Mouse (Mus musculus): ENCODE data around the gene 2510009E07Rik. TPM values are rescaled to one million over a fixed set of nuclear protein-coding genes. Genes with fewer than 3 reads are reported as not detected.
A peak's percentile ranks its signal among the peaks of the same experiment; 100 is the strongest.
"Not testable (repeated sequence)": the region's sequence is repeated elsewhere in the genome, so short reads cannot be mapped to it uniquely, and the experiment has no call there.

2510009E07Rik gene
- polyA plus RNA-seq, 1 experiment from 2014 or later: 97.8 TPM

DNA sequence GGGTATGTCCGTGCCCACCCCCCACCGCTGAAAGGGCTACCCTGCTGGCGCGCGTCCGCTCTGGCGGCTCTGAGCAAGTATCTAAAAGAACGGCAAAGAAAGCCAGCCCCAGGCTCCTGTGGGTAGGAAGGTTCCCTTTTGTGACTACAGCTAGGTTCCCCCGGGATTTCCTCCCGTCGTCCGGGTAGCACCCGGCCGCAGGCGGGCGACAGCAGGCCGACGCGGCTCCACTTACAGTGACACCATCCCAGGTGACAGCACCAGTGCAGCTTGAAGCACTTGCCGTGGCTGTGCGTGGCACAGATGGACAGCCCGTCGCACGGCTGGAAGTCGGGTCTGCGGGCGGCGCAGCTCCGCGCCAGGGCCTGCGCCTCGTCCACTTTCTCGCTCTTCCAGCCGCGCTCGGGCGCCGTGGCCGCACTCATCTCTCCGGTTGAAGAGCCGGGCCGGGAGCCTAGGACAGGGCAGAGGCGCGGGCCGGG lies 443 bp downstream of the 2510009E07Rik start:
- no peaks in the 10 kb centered on the region for H3K9me3 ChIP-seq (ENCODE audit: control insufficient read depth, low read length)
- 0% methylated on average over 45 of the region's 45 CpGs for WGBS

DNA sequence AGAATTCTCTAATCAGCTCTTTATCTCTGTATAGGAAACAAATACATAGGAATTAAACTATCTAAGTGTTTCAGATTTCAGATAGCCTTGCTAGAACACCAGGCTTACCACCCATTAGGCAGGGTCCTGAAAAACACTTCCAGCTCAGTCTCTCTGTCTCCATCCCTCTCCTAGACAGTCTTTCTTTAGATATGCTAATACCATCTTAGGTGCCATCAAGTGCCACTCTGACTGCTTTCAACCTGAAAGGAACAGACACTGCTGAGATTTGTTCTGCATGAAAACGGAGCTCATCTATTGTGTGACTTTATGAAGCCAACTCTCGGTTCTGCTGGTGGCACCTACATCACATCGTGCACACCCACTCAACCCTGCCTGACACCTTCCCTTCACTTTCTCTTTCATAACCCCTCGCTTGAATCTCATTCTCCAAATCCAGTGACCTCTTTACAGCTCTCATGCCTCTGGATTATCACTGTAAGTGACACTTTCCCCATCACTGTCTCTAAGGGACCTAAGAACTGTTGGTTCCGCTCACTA lies 4.2 kb downstream of the 2510009E07Rik start:
- peaks cover 29% of the 10 kb centered on the region for H3K4me1 ChIP-seq (ENCODE audit: control insufficient read depth, insufficient read depth, low read length)
- ATAC-seq (ENCODE audit: low FRiP score): no peak
- H3K27ac ChIP-seq (ENCODE audit: low read depth, low read length): no peak overlapping the region
- H3K9ac ChIP-seq (ENCODE audit: low read length): no peak overlapping the region
- peaks cover 13% of the 10 kb centered on the region; the same call in 1 of the 2 replicates for H3K36me3 ChIP-seq (ENCODE audit: control insufficient read depth, insufficient read depth, low read length)
- H3K4me3 ChIP-seq (ENCODE audit: low read depth, low read length): no peak overlapping the region
- peaks cover 3% of the 10 kb centered on the region for H3K9me3 ChIP-seq (ENCODE audit: control insufficient read depth, low read length)
- WGBS: 25% methylated on average over 5 of the region's 5 CpGs
- peak overlapping the region; percentile 8; the same call in 1 of the 2 replicates for H3K4me2 ChIP-seq
- H3K27me3 ChIP-seq (ENCODE audit: control insufficient read depth, insufficient read depth, low read length): no peaks in the 10 kb centered on the region
- DNase-seq (ENCODE audit: low spot score, missing footprints): no peak

More for the DNA sequence above, 443 bp downstream of the 2510009E07Rik start:
- Histone ChIP-seq H3K27me3 (ENCODE audit: control insufficient read depth, insufficient read depth, low read length) (no peaks in the 10 kb centered on the region), H3K9ac (ENCODE audit: low read length) (peak overlapping the region; percentile 95), H3K4me2 (peak overlapping the region; percentile 96), H3K27ac (ENCODE audit: low read depth, low read length) (peak overlapping the region; percentile 94), H3K36me3 (ENCODE audit: control insufficient read depth, insufficient read depth, low read length) (no peaks in the 10 kb centered on the region; the same call in 1 of the 2 replicates), H3K4me3 (ENCODE audit: low read depth, low read length) (peak overlapping the region; percentile 82), H3K4me1 (ENCODE audit: control insufficient read depth, insufficient read depth, low read length) (peaks cover 34% of the 10 kb centered on the region)
- DNase-seq (ENCODE audit: low spot score, missing footprints) (peak; percentile 97), ATAC-seq (ENCODE audit: low FRiP score) (peak; percentile 67)

DNA sequence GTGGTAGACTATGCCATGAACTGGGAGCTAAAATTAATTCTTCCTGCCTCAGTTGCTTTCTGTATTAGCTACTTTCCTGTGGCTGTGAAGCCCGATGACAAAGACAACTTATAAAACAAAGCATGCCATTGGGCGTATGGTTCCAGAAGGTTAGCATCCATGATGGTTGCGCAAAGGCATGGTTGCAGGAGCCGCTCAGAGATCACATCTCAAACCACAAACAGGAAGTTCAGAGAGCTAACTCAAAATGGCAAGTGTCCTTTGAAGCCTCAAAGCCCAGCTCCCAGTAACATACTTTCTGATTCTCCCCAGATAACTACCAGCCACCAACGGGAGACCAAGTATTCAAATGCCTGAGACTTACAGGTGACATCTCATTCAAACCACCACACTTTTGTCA lies 5.3 kb downstream of the 2510009E07Rik start:
- Histone ChIP-seq H3K27ac (ENCODE audit: low read depth, low read length) (no peak overlapping the region), H3K4me1 (ENCODE audit: control insufficient read depth, insufficient read depth, low read length) (peaks cover 28% of the 10 kb centered on the region), H3K4me2 (no peak overlapping the region), H3K27me3 (ENCODE audit: control insufficient read depth, insufficient read depth, low read length) (no peaks in the 10 kb centered on the region), H3K9ac (ENCODE audit: low read length) (no peak overlapping the region), H3K9me3 (ENCODE audit: control insufficient read depth, low read length) (peaks cover 3% of the 10 kb centered on the region), H3K36me3 (ENCODE audit: control insufficient read depth, insufficient read depth, low read length) (peaks cover 13% of the 10 kb centered on the region; the same call in 1 of the 2 replicates), H3K4me3 (ENCODE audit: low read depth, low read length) (no peak overlapping the region)
- WGBS: 92% methylated on average over 5 of the region's 5 CpGs
- DNase-seq (ENCODE audit: low spot score, missing footprints): no peak
- no peak for ATAC-seq (ENCODE audit: low FRiP score)

DNA sequence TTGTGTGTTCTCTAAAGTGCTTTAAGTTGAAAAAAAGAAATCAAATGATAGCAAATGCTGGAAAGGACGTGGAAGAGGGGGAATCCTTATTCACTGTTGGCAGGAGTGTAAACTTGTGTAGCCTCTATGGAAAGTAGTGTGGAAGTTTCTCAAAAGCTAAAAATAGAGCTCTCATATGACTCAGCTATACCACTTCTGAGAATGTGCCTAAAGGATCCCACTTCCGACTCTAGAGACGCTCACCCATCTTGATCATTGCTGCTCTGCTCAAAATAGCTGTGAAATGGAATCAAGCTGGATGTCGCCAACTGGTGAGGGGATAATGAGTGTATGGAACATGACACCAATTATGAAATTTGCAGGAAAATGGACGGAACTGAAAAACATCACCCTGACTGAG lies 7.1 kb downstream of the 2510009E07Rik start:
- DNase-seq (ENCODE audit: low spot score, missing footprints) (no peak), ATAC-seq (ENCODE audit: low FRiP score) (no peak)
- 94% methylated on average over 5 of the region's 5 CpGs for WGBS
- no peak overlapping the region for H3K9ac ChIP-seq (ENCODE audit: low read length)
- H3K27ac ChIP-seq (ENCODE audit: low read depth, low read length): no peak overlapping the region
- peaks cover 20% of the 10 kb centered on the region for H3K4me1 ChIP-seq (ENCODE audit: control insufficient read depth, insufficient read depth, low read length)
- no peak overlapping the region for H3K4me3 ChIP-seq (ENCODE audit: low read depth, low read length)
- no peaks in the 10 kb centered on the region for H3K27me3 ChIP-seq (ENCODE audit: control insufficient read depth, insufficient read depth, low read length)
- H3K9me3 ChIP-seq (ENCODE audit: control insufficient read depth, low read length): peaks cover 3% of the 10 kb centered on the region
- H3K36me3 ChIP-seq (ENCODE audit: control insufficient read depth, insufficient read depth, low read length): peaks cover 13% of the 10 kb centered on the region; the same call in 1 of the 2 replicates
- no peak overlapping the region for H3K4me2 ChIP-seq

DNA sequence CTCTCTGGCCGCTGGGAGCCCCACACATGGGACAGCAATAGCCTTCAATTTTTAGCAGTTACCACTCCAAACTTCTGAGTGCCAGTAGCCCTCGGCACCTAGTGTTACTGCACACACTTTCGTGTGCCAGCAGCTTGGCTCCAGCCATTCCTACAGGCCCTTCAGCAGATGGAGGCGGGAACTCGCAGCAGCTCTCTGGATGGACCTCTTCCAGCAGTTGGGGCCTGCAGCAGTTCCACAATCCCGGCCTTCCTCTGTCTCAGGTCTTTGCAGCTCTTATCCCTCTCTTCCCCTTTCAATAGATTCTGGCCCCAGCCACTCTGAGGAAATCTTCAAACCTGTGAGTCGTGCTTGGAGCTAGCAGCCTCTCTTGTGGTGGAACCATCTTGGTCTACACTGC lies 17.7 kb downstream of the 2510009E07Rik start:
- ATAC-seq (ENCODE audit: low FRiP score) (no peak), DNase-seq (ENCODE audit: low spot score, missing footprints) (no peak)
- Histone ChIP-seq H3K4me3 (ENCODE audit: low read depth, low read length) (no peak overlapping the region), H3K9ac (ENCODE audit: low read length) (no peak overlapping the region), H3K4me2 (no peak overlapping the region), H3K27me3 (ENCODE audit: control insufficient read depth, insufficient read depth, low read length) (no peaks in the 10 kb centered on the region), H3K9me3 (ENCODE audit: control insufficient read depth, low read length) (no peaks in the 10 kb centered on the region), H3K27ac (ENCODE audit: low read depth, low read length) (no peak overlapping the region), H3K36me3 (ENCODE audit: control insufficient read depth, insufficient read depth, low read length) (peaks cover 6% of the 10 kb centered on the region; the same call in 1 of the 2 replicates), H3K4me1 (ENCODE audit: control insufficient read depth, insufficient read depth, low read length) (no peaks in the 10 kb centered on the region; the same call in 1 of the 2 replicates)
- 93% methylated on average over 7 of the region's 7 CpGs for WGBS

DNA sequence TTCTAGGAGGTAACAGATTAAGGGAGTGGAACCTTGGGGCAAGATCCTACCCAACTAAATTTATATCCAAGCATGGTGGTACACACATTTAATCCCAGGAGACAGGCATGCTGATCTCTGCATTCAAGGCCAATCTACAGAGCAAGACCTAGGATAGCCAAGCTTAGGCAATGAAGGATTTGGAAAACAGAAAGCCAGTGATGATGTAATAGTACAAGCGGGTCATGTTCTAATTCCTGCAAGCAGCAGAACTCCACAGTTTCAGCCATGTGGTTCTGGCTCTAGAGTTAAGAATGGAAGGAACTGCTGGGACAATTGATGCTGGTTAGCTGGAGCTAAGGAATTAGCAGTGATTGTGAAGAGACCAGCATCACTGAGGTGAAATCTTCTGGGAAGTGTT lies 20.8 kb downstream of the 2510009E07Rik start:
- not testable (repeated sequence) for H3K4me2 ChIP-seq; H3K27ac ChIP-seq (ENCODE audit: low read depth, low read length); H3K9ac ChIP-seq (ENCODE audit: low read length); H3K36me3 ChIP-seq (ENCODE audit: control insufficient read depth, insufficient read depth, low read length); H3K4me3 ChIP-seq (ENCODE audit: low read depth, low read length); ATAC-seq (ENCODE audit: low FRiP score); H3K27me3 ChIP-seq (ENCODE audit: control insufficient read depth, insufficient read depth, low read length); H3K9me3 ChIP-seq (ENCODE audit: control insufficient read depth, low read length); H3K4me1 ChIP-seq (ENCODE audit: control insufficient read depth, insufficient read depth, low read length); DNase-seq (ENCODE audit: low spot score, missing footprints)
- WGBS: 90% methylated on average over 1 of the region's 1 CpGs

DNA sequence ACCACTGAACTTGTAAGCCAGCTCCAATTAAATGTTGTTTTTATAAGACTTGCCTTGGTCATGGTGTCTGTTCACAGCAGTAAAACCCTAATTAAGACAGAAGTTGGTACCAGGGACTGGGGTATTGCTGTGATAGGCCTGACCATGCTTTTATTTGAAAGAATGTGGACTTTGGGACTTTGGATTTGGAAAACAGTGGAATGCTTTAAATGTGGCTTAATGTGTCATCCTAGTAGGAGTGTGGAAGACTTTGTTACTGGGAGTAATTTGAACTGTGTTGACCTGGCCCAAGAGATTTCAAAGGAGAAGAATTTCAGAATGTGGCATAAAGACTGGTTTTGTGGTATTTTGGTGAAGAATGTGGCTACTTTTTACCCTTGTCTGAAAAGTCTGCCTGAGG lies 21.4 kb downstream of the 2510009E07Rik start:
- H3K9ac ChIP-seq (ENCODE audit: low read length); ATAC-seq (ENCODE audit: low FRiP score); DNase-seq (ENCODE audit: low spot score, missing footprints); H3K9me3 ChIP-seq (ENCODE audit: control insufficient read depth, low read length); H3K36me3 ChIP-seq (ENCODE audit: control insufficient read depth, insufficient read depth, low read length); H3K27me3 ChIP-seq (ENCODE audit: control insufficient read depth, insufficient read depth, low read length); H3K4me1 ChIP-seq (ENCODE audit: control insufficient read depth, insufficient read depth, low read length); H3K27ac ChIP-seq (ENCODE audit: low read depth, low read length); H3K4me3 ChIP-seq (ENCODE audit: low read depth, low read length); H3K4me2 ChIP-seq: not testable (repeated sequence)

DNA sequence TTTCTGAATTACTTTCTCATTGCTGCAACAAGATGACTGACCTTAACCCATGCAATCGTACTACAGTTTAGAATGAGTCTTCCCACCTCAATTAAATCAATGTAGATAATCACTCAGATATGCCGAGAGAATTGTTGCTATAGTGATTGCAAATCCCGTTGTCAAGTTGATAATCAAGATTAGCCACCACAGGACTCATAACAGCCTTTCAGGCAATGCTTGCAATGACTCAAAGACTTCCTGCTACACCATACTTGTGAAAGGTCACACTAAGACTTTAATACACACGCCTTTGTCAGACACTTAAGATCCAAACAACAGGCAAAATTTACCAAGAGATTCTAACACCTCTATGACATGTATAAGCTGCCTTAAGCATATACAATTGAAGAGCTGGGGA lies 22.6 kb downstream of the 2510009E07Rik start:
- H3K36me3 ChIP-seq (ENCODE audit: control insufficient read depth, insufficient read depth, low read length): peaks cover 3% of the 10 kb centered on the region; the same call in 1 of the 2 replicates
- H3K27ac ChIP-seq (ENCODE audit: low read depth, low read length): no peak overlapping the region
- H3K9ac ChIP-seq (ENCODE audit: low read length): no peak overlapping the region
- no peak overlapping the region for H3K4me2 ChIP-seq
- H3K9me3 ChIP-seq (ENCODE audit: control insufficient read depth, low read length): no peaks in the 10 kb centered on the region; the same call in 1 of the 2 replicates
- H3K4me1 ChIP-seq (ENCODE audit: control insufficient read depth, insufficient read depth, low read length): peaks cover 5% of the 10 kb centered on the region; the same call in 1 of the 2 replicates
- H3K27me3 ChIP-seq (ENCODE audit: control insufficient read depth, insufficient read depth, low read length): no peaks in the 10 kb centered on the region
- no peak for ATAC-seq (ENCODE audit: low FRiP score)
- DNase-seq (ENCODE audit: low spot score, missing footprints): no peak
- WGBS: 80% methylated on average over 4 of the region's 4 CpGs
- H3K4me3 ChIP-seq (ENCODE audit: low read depth, low read length): no peak overlapping the region

DNA sequence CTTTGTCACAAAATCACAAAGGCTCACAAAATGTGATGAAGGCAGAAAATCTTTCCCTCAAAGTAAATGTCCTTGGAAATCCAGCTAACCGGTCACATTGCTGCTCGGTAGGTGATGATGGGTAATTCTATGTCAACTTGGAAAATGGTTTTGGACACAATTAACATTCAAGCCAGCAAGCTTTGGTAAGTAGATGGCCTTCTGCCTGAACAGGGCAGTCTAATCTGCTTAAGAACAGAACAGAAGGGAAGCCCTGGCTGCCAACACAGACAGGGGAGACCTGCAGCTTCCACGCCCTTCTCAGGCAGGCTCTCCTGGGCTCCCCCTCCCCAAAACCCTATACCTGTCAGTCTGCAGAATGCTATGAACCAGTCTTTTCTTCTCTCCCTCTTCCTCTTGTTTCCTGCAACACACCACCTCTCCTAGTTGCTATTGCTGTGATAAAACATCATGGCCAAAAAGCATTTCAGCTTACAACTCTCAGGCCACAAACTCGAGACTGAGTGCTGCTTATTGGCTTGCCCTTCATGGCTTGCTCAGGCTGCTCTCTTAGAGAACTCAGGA lies 29.0 kb downstream of the 2510009E07Rik start:
- no peak overlapping the region for H3K4me3 ChIP-seq (ENCODE audit: low read depth, low read length)

More for the DNA sequence above, 29.0 kb downstream of the 2510009E07Rik start:
- DNase-seq (ENCODE audit: low spot score, missing footprints): peak; percentile 91
- 2% methylated on average over 4 of the region's 4 CpGs for WGBS
- H3K27ac ChIP-seq (ENCODE audit: low read depth, low read length): peak overlapping the region; percentile 94
- no peaks in the 10 kb centered on the region; the same call in 1 of the 2 replicates for H3K9me3 ChIP-seq (ENCODE audit: control insufficient read depth, low read length)
- peak overlapping the region; percentile 32; the same call in 1 of the 2 replicates for H3K4me2 ChIP-seq
- no peaks in the 10 kb centered on the region for H3K36me3 ChIP-seq (ENCODE audit: control insufficient read depth, insufficient read depth, low read length)
- H3K27me3 ChIP-seq (ENCODE audit: control insufficient read depth, insufficient read depth, low read length): no peaks in the 10 kb centered on the region
- peaks cover 43% of the 10 kb centered on the region for H3K4me1 ChIP-seq (ENCODE audit: control insufficient read depth, insufficient read depth, low read length)
- ATAC-seq (ENCODE audit: low FRiP score): peak; percentile 67
- peak overlapping the region; percentile 39; the same call in 1 of the 2 replicates for H3K9ac ChIP-seq (ENCODE audit: low read length)
